Mouse (Mus musculus) olfactory bulb, adult 2 months (tissue): ENCODE results near the gene Frmd4a.

Source experiments
- CTCF ChIP-seq: fragments of 200-500 bp; IDR thresholded peaks from 2 replicates; pipeline ENCODE4 v1.5.1; 2012; ENCODE audit warnings: low read depth, mild to moderate bottlenecking, low read length, moderate library complexity; ENCODE audit not compliant: insufficient read depth
- POLR2A ChIP-seq: fragments of 200-500 bp; IDR thresholded peaks from 2 replicates; pipeline ENCODE4 v1.6.1; 2012; ENCODE audit warnings: mild to moderate bottlenecking, low read depth, low read length, moderate library complexity; ENCODE audit not compliant: insufficient read depth

- TF ChIP-seq CTCF (no peak), POLR2A (no peak)
These were observed 422.4 kb downstream of the Frmd4a start for GRCm38 (mm10) chr2:4439909-4440308.
